Mouse (Mus musculus) adrenal gland, postnatal 4 days (tissue): ENCODE results near the gene Otop3. TPM values are rescaled to one million over a fixed set of nuclear protein-coding genes. Genes with fewer than 3 reads are reported as not detected.

Source experiments
- DNase-seq, 2 experiments: peaks; one replicate each; pipeline ENCODE4 v3.0.0; 2021 to 2022; ENCODE audit warnings: low spot score in 2 of 2, mixed read lengths in 2 of 2
- long read RNA-seq, 2 experiments: library from polyadenylated mRNA; stranded (forward); transcript quantifications; one replicate each; pipeline ENCODE4 v2.0.0; 2021
- total RNA-seq, 2 experiments: library from RNA; stranded (reverse); gene quantifications; 2 replicates each; pipeline ENCODE4 v1.2.3; 2021

Otop3 gene
- under 1 TPM; 0.17 to 0.20 TPM for total RNA-seq
- long read RNA-seq, experiment 1: 0 reads
- long read RNA-seq, experiment 2: 0 reads

GRCm38 (mm10) chr11:115334531-115334930, at the start of gene Otop3:
Otop3 (plus strand) TSS chr11:115334731.
- DNase-seq: no peak

GRCm38 (mm10) chr11:115285282-115285681, 49.2 kb upstream of the Otop3 start:
- no peak for DNase-seq

GRCm38 (mm10) chr11:115286201-115286993, 48.1 kb upstream of the Otop3 start:
- no peak for DNase-seq

GRCm38 (mm10) chr11:115287386-115287785, 47.1 kb upstream of the Otop3 start:
- no peak for DNase-seq

- DNase-seq: no peak
These were observed 46.2 kb upstream of the Otop3 start for GRCm38 (mm10) chr11:115288305-115288704.

GRCm38 (mm10) chr11:115289885-115290284, 44.6 kb upstream of the Otop3 start:
- DNase-seq: no peak

GRCm38 (mm10) chr11:115290314-115290713, 44.2 kb upstream of the Otop3 start:
- DNase-seq: no peak

GRCm38 (mm10) chr11:115290919-115291318, 43.6 kb upstream of the Otop3 start:
- no peak for DNase-seq

GRCm38 (mm10) chr11:115291503-115291902, 43.0 kb upstream of the Otop3 start:
- DNase-seq: no peak

GRCm38 (mm10) chr11:115292631-115293375, 41.7 kb upstream of the Otop3 start:
- no peak for DNase-seq

GRCm38 (mm10) chr11:115295939-115296338, 38.6 kb upstream of the Otop3 start:
- DNase-seq: no peak

- DNase-seq: no peak
These were observed 37.9 kb upstream of the Otop3 start for GRCm38 (mm10) chr11:115296471-115297210.

GRCm38 (mm10) chr11:115297214-115297826, 37.2 kb upstream of the Otop3 start, which contains the start of gene Fads6:
Fads6 (minus strand) TSS chr11:115297663.
- DNase-seq: no peak

- DNase-seq: no peak
These were observed 36.4 kb upstream of the Otop3 start for GRCm38 (mm10) chr11:115298160-115298559.

GRCm38 (mm10) chr11:115300745-115301144, 33.8 kb upstream of the Otop3 start:
- DNase-seq: no peak

- no peak for DNase-seq
These were observed 33.2 kb upstream of the Otop3 start for GRCm38 (mm10) chr11:115301351-115301750.

GRCm38 (mm10) chr11:115303167-115303566, 31.4 kb upstream of the Otop3 start:
- no peak for DNase-seq

GRCm38 (mm10) chr11:115306863-115307262, 27.7 kb upstream of the Otop3 start, which contains the start of gene Otop2:
Otop2 (plus strand) TSS chr11:115307163.
- DNase-seq: no peak

GRCm38 (mm10) chr11:115308781-115309180, 25.8 kb upstream of the Otop3 start:
- DNase-seq: no peak

GRCm38 (mm10) chr11:115314249-115314648, 20.3 kb upstream of the Otop3 start:
- DNase-seq: no peak

- no peak for DNase-seq
These were observed 17.3 kb upstream of the Otop3 start for GRCm38 (mm10) chr11:115317204-115317603.
